Mouse (Mus musculus): ENCODE measurements at regions not wholly inside any gene's neighbourhood (a gene's known extent, or its start where the extent isn't known, plus 50 kb on each side); places are given as distances from the start of the nearest gene placed in this dataset.
"Not testable (repeated sequence)": the region's sequence is repeated elsewhere in the genome, so short reads cannot be mapped to it uniquely, and the experiment has no call there.

GRCm38 (mm10) chr10:11515144-11515543 lies 171.9 kb downstream of the Epm2a start:
- WGBS: 58% methylated on average over 7 of the region's 7 CpGs
- Histone ChIP-seq H3K4me2 (replicated peaks) (no peak overlapping the region), H3K4me3 (no peak overlapping the region), H3K27ac (no peak overlapping the region), H3K36me3 (no peaks in the 10 kb centered on the region), H3K27me3 (no peaks in the 10 kb centered on the region), H3K9me3 (replicated peaks) (no peaks in the 10 kb centered on the region), H3K4me1 (no peaks in the 10 kb centered on the region), H3K9ac (no peak overlapping the region)
- ATAC-seq (ENCODE audit: low FRiP score): no peak

- Histone ChIP-seq H3K4me3 (no peak overlapping the region), H3K27ac (no peak overlapping the region), H3K9me3 (replicated peaks) (no peaks in the 10 kb centered on the region), H3K27me3 (no peaks in the 10 kb centered on the region), H3K4me1 (no peaks in the 10 kb centered on the region), H3K36me3 (no peaks in the 10 kb centered on the region), H3K4me2 (replicated peaks) (no peak overlapping the region), H3K9ac (no peak overlapping the region)
- 58% methylated on average over 2 of the region's 2 CpGs for WGBS
- ATAC-seq (ENCODE audit: low FRiP score): no peak
Observed at GRCm38 (mm10) chr10:11517122-11517521, 173.9 kb downstream of the Epm2a start.

- H3K4me2 ChIP-seq (replicated peaks): no peak overlapping the region
- H3K4me1 ChIP-seq: no peaks in the 10 kb centered on the region
- no peak for ATAC-seq (ENCODE audit: low FRiP score)
- H3K27me3 ChIP-seq: no peaks in the 10 kb centered on the region
- no peak overlapping the region for H3K27ac ChIP-seq
- whole genome bisulfite sequencing: 86% methylated on average over 1 of the region's 1 CpGs
- no peaks in the 10 kb centered on the region for H3K9me3 ChIP-seq (replicated peaks)
- no peak overlapping the region for H3K9ac ChIP-seq
- H3K36me3 ChIP-seq: no peaks in the 10 kb centered on the region
- H3K4me3 ChIP-seq: no peak overlapping the region
Observed at GRCm38 (mm10) chr10:11531343-11531742, 188.1 kb downstream of the Epm2a start.

GRCm38 (mm10) chr10:11555376-11555775 lies 212.2 kb downstream of the Epm2a start:
- WGBS: 89% methylated on average over 15 of the region's 15 CpGs
- not testable (repeated sequence) for H3K4me3 ChIP-seq; H3K4me1 ChIP-seq; ATAC-seq (ENCODE audit: low FRiP score); H3K9ac ChIP-seq; H3K27ac ChIP-seq; H3K4me2 ChIP-seq (replicated peaks); H3K9me3 ChIP-seq (replicated peaks); H3K27me3 ChIP-seq; H3K36me3 ChIP-seq

GRCm38 (mm10) chr10:11570523-11571055 lies 227.4 kb downstream of the Epm2a start:
- no peaks in the 10 kb centered on the region for H3K27me3 ChIP-seq
- no peak overlapping the region for H3K4me3 ChIP-seq
- WGBS: 88% methylated on average over 4 of the region's 4 CpGs
- H3K27ac ChIP-seq: no peak overlapping the region
- H3K36me3 ChIP-seq: no peaks in the 10 kb centered on the region
- H3K9ac ChIP-seq: no peak overlapping the region
- H3K4me2 ChIP-seq (replicated peaks): no peak overlapping the region
- ATAC-seq (ENCODE audit: low FRiP score): no peak
- H3K9me3 ChIP-seq (replicated peaks): no peaks in the 10 kb centered on the region
- H3K4me1 ChIP-seq: no peaks in the 10 kb centered on the region

- Histone ChIP-seq H3K27me3 (no peaks in the 10 kb centered on the region), H3K4me1 (no peaks in the 10 kb centered on the region), H3K4me2 (replicated peaks) (no peak overlapping the region), H3K36me3 (no peaks in the 10 kb centered on the region), H3K4me3 (no peak overlapping the region), H3K27ac (no peak overlapping the region), H3K9me3 (replicated peaks) (no peaks in the 10 kb centered on the region), H3K9ac (no peak overlapping the region)
- 98% methylated on average over 1 of the region's 1 CpGs for WGBS
- ATAC-seq (ENCODE audit: low FRiP score): no peak
Observed at GRCm38 (mm10) chr10:11608451-11608850, 265.2 kb downstream of the Epm2a start.

GRCm38 (mm10) chr10:11609092-11609491 lies 265.9 kb downstream of the Epm2a start:
- not testable (repeated sequence) for ATAC-seq (ENCODE audit: low FRiP score); H3K4me3 ChIP-seq

GRCm38 (mm10) chr10:11648151-11648550 lies 304.9 kb downstream of the Epm2a start:
- Histone ChIP-seq H3K27ac (no peak overlapping the region), H3K36me3 (no peaks in the 10 kb centered on the region), H3K9ac (no peak overlapping the region), H3K27me3 (no peaks in the 10 kb centered on the region), H3K4me2 (replicated peaks) (no peak overlapping the region), H3K4me1 (no peaks in the 10 kb centered on the region), H3K9me3 (replicated peaks) (no peaks in the 10 kb centered on the region), H3K4me3 (no peak overlapping the region)
- 100% methylated on average over 1 of the region's 1 CpGs for WGBS
- ATAC-seq (ENCODE audit: low FRiP score): no peak

More at GRCm38 (mm10) chr10:11609092-11609491, 265.9 kb downstream of the Epm2a start:
- not testable (repeated sequence) for H3K9ac ChIP-seq; H3K4me1 ChIP-seq; H3K9me3 ChIP-seq (replicated peaks); H3K4me2 ChIP-seq (replicated peaks); H3K36me3 ChIP-seq; H3K27ac ChIP-seq; H3K27me3 ChIP-seq
- WGBS: 96% methylated on average over 20 of the region's 20 CpGs

GRCm38 (mm10) chr10:11660056-11660770 lies 317.0 kb downstream of the Epm2a start:
- no peak overlapping the region for H3K4me3 ChIP-seq
- no peaks in the 10 kb centered on the region for H3K4me1 ChIP-seq
- H3K27me3 ChIP-seq: no peaks in the 10 kb centered on the region
- H3K9me3 ChIP-seq (replicated peaks): no peaks in the 10 kb centered on the region
- no peak for ATAC-seq (ENCODE audit: low FRiP score)
- H3K4me2 ChIP-seq (replicated peaks): no peak overlapping the region
- no peak overlapping the region for H3K27ac ChIP-seq
- WGBS: 52% methylated on average over 1 of the region's 1 CpGs
- H3K36me3 ChIP-seq: no peaks in the 10 kb centered on the region
- no peak overlapping the region for H3K9ac ChIP-seq

- no peak overlapping the region for H3K9ac ChIP-seq
- H3K27ac ChIP-seq: no peak overlapping the region
- no peak overlapping the region for H3K4me2 ChIP-seq (replicated peaks)
- no peak overlapping the region for H3K4me3 ChIP-seq
- H3K36me3 ChIP-seq: no peaks in the 10 kb centered on the region
- H3K27me3 ChIP-seq: no peaks in the 10 kb centered on the region
- no peaks in the 10 kb centered on the region for H3K4me1 ChIP-seq
- no peak for ATAC-seq (ENCODE audit: low FRiP score)
- no peaks in the 10 kb centered on the region for H3K9me3 ChIP-seq (replicated peaks)
- WGBS: 75% methylated on average over 5 of the region's 5 CpGs
Observed at GRCm38 (mm10) chr10:11661660-11662250, 318.6 kb downstream of the Epm2a start.

GRCm38 (mm10) chr10:11709742-11710141 lies 366.5 kb downstream of the Epm2a start:
- Histone ChIP-seq H3K9ac (no peak overlapping the region), H3K9me3 (replicated peaks) (no peaks in the 10 kb centered on the region), H3K27me3 (no peaks in the 10 kb centered on the region), H3K4me2 (replicated peaks) (no peak overlapping the region), H3K4me1 (no peaks in the 10 kb centered on the region), H3K36me3 (no peaks in the 10 kb centered on the region), H3K4me3 (no peak overlapping the region), H3K27ac (no peak overlapping the region)
- WGBS: 67% methylated on average over 2 of the region's 2 CpGs
- ATAC-seq (ENCODE audit: low FRiP score): no peak

GRCm38 (mm10) chr10:11724775-11725174 lies 381.6 kb downstream of the Epm2a start:
- Histone ChIP-seq H3K4me3 (no peak overlapping the region), H3K27me3 (no peaks in the 10 kb centered on the region), H3K9me3 (replicated peaks) (no peaks in the 10 kb centered on the region), H3K9ac (no peak overlapping the region), H3K4me1 (no peaks in the 10 kb centered on the region), H3K27ac (no peak overlapping the region), H3K4me2 (replicated peaks) (no peak overlapping the region), H3K36me3 (no peaks in the 10 kb centered on the region)
- WGBS: 86% methylated on average over 7 of the region's 7 CpGs
- no peak for ATAC-seq (ENCODE audit: low FRiP score)

GRCm38 (mm10) chr10:11729536-11729935 lies 386.3 kb downstream of the Epm2a start:
- Histone ChIP-seq H3K4me1 (no peaks in the 10 kb centered on the region), H3K9me3 (replicated peaks) (no peaks in the 10 kb centered on the region)
- 82% methylated on average over 2 of the region's 2 CpGs for WGBS

More at GRCm38 (mm10) chr10:11729536-11729935, 386.3 kb downstream of the Epm2a start:
- no peak overlapping the region for H3K27ac ChIP-seq
- H3K4me2 ChIP-seq (replicated peaks): no peak overlapping the region
- ATAC-seq (ENCODE audit: low FRiP score): no peak
- H3K27me3 ChIP-seq: no peaks in the 10 kb centered on the region
- no peak overlapping the region for H3K4me3 ChIP-seq
- no peaks in the 10 kb centered on the region for H3K36me3 ChIP-seq
- H3K9ac ChIP-seq: no peak overlapping the region
